ENCODE assay signal across 22 mouse cellular contexts in the genomic region with DNA sequence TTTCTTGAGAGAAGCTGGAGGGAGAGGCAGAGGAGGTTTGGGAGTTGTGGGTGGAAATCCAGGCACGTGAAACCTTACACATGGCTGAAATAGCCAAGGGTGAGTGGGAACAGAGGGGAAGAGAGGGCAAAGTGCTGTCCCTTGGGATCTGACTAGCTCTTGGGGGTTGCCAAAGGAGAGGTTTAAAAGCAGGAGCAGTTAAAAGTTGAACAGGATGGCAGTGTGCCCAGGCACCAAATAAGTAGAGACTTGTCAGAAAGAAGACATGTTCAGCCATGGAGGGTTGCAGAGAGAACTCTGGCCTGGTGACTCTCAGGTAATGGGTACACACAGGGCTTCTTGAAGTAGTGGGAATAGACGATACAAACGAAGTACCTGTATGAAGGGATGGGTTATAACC. TPM values are rescaled to one million over a fixed set of nuclear protein-coding genes. Genes with fewer than 3 reads are reported as not detected.
DNase-seq lines count a peak whose midpoint lies in the region; ATAC-seq lines count a peak whose summit lies in the region.
"Had no signal": no experiment of that assay in that cellular context is flagged by ENCODE, and none has a peak within 500 bp of the region (broad histone marks: within the 10 kb centered on the region; RNA-seq: fewer than 3 reads in every experiment).

No protein-coding gene starts in this region.

- peak; percentile 59 for DNase-seq in kidney, adult 18-20 months
- peak; percentile 74 to 79 for DNase-seq in kidney, postnatal 25 days
- DNase-seq in kidney, postnatal 4 days, result no peak
- no peak for DNase-seq in frontal cortex, postnatal 25 days (ENCODE audit: low spot score in 2 of 2)
- DNase-seq: B cell, adult 2 months; cerebellum, adult 18-20 months; cerebellum, adult 9-11 months; cerebellum, postnatal 36 days; forebrain, postnatal 0 days; gastrocnemius, adult 2 months; gastrocnemius, postnatal 25 days had no signal

- H3K9ac ChIP-seq in kidney, embryonic 14.5 days (ENCODE audit: low read depth, low read length), result no peak overlapping the region
- H3K9ac ChIP-seq: embryonic facial prominence, embryonic 13.5 days; forebrain, embryonic 13.5 days; forebrain, postnatal 0 days; heart, embryonic 12.5 days; hindbrain, embryonic 14.5 days had no signal

- H3K4me1 ChIP-seq in kidney, embryonic 14.5 days (ENCODE audit: control insufficient read depth, insufficient read depth, low read length), result peaks cover 15% of the 10 kb centered on the region
- H3K4me1 ChIP-seq in brown adipose tissue, adult 24 weeks (ENCODE audit: control insufficient read depth, insufficient read depth, insufficient read length, low read length), result peaks cover 7% of the 10 kb centered on the region; the same call in 1 of the 2 replicates

- no peak overlapping the region for H3K4me3 ChIP-seq in kidney, embryonic 14.5 days (ENCODE audit: low read length)
- no peak overlapping the region for H3K4me3 ChIP-seq in brown adipose tissue, adult 24 weeks (ENCODE audit: insufficient read depth, low read depth, low read length)
- H3K4me3 ChIP-seq: embryonic facial prominence, embryonic 13.5 days; forebrain, embryonic 13.5 days; gastrocnemius, adult 2 months; heart, embryonic 12.5 days; hindbrain, embryonic 10.5 days had no signal

- H3K27ac ChIP-seq in kidney, embryonic 14.5 days (ENCODE audit: low read depth, low read length), result no peak overlapping the region
- H3K27ac ChIP-seq in brown adipose tissue, adult 24 weeks (replicated peaks; ENCODE audit: low read depth, low read length), result peak overlapping the region; percentile 63
- H3K27ac ChIP-seq: embryonic facial prominence, embryonic 13.5 days; forebrain, embryonic 13.5 days; gastrocnemius, adult 2 months; hindbrain, embryonic 10.5 days; hindbrain, embryonic 14.5 days had no signal

- H3K4me2 ChIP-seq in kidney, embryonic 14.5 days (replicated peaks; ENCODE audit: low read depth, low read length), result no peak overlapping the region
- H3K4me2 ChIP-seq: embryonic facial prominence, embryonic 13.5 days; forebrain, embryonic 13.5 days; heart, embryonic 12.5 days; hindbrain, embryonic 14.5 days had no signal

- H3K9me3 ChIP-seq in kidney, embryonic 14.5 days (ENCODE audit: control insufficient read depth, low read length), result no peaks in the 10 kb centered on the region
- H3K9me3 ChIP-seq: embryonic facial prominence, embryonic 13.5 days; forebrain, embryonic 13.5 days; G1E; heart, embryonic 12.5 days; hindbrain, embryonic 10.5 days had no signal

- ATAC-seq in kidney, embryonic 14.5 days (ENCODE audit: low FRiP score, low TSS enrichment), result no peak
- ATAC-seq in megakaryocyte, adult 5-6 weeks (ENCODE audit: poor library complexity, severe bottlenecking), result no peak
- ATAC-seq: CD4-positive, CD25-positive, alpha-beta regulatory T cell, adult 4 months; forebrain, embryonic 13.5 days; forebrain, postnatal 0 days had no signal

- H3K27me3 ChIP-seq in kidney, embryonic 14.5 days (ENCODE audit: control insufficient read depth, insufficient read depth, low read length), result no peaks in the 10 kb centered on the region
- H3K27me3 ChIP-seq: embryonic facial prominence, embryonic 13.5 days; forebrain, embryonic 13.5 days; heart, embryonic 12.5 days had no signal

- no peaks in the 10 kb centered on the region for H3K36me3 ChIP-seq in kidney, embryonic 14.5 days (ENCODE audit: control insufficient read depth, insufficient read depth, low read length)
- H3K36me3 ChIP-seq: embryonic facial prominence, embryonic 13.5 days; G1E; heart, embryonic 12.5 days; hindbrain, embryonic 10.5 days had no signal

- 74% methylated on average over 3 of the region's 3 CpGs for WGBS in kidney, embryonic 14.5 days

RNA-seq across cellular contexts. Expression of gene Kcne4, which starts 8.7 kb away (rescaled TPM):
- polyA plus RNA-seq in kidney, embryonic 14.5 days (2014; fragmentation: Nextera tagmentation; extraction: Ambion mirVana), result 4.7 and 4.9 TPM in 2 replicates
- polyA plus RNA-seq in brown adipose tissue, adult 24 weeks (2012; ENCODE audit: insufficient read depth, insufficient read length, missing spikeins), result 0.63 and 0.75 TPM in 2 replicates
- total RNA-seq in megakaryocyte, adult 5-6 weeks (2015), result not detected in 2 replicates
- not detected in 2 replicates for total RNA-seq in megakaryocyte, adult 5-6 weeks (2017)
- total RNA-seq: granulocyte monocyte progenitor cell, adult 5-6 weeks had no signal
- polyA plus RNA-seq: CD4-positive, CD25-positive, alpha-beta regulatory T cell, adult 4 months; G1E had no signal

Comparison
In these comparisons a context has a peak if more than half of its experiments do, and no peak if none do; other contexts are left out.
1. DNase-seq: peak in kidney, adult 18-20 months (single experiment) and kidney, postnatal 25 days (2 of 2); none in kidney, postnatal 4 days (0 of 2) and frontal cortex, postnatal 25 days (0 of 2).